Mouse (Mus musculus): ENCODE measurements around the gene Anapc4. TPM values are rescaled to one million over a fixed set of nuclear protein-coding genes. Genes with fewer than 3 reads are reported as not detected.

Anapc4 gene
- total and polyA plus RNA-seq, 3 experiments = 7.8 to 132 (median 72.5) TPM

GRCm38 (mm10) chr5:52913711-52914110 lies 79.9 kb downstream of the Anapc4 start:
- Histone ChIP-seq H3K36me3 (replicated peaks) (no peaks in the 10 kb centered on the region), H3K4me1 (ENCODE audit: insufficient read depth, low read depth, low read length) (no peaks in the 10 kb centered on the region), H3K4me3 (ENCODE audit: low read depth, low read length) (no peak overlapping the region), H3K9me3 (replicated peaks) (peaks cover 8% of the 10 kb centered on the region), H3K27me3 (ENCODE audit: insufficient read depth, low read length) (no peaks in the 10 kb centered on the region)
- no peak for TF ChIP-seq TAL1 (conservative IDR thresholded peaks at IDR 0.05; ENCODE audit: low read depth, low read length)
- no peak for DNase-seq (ENCODE audit: low spot score)
- ATAC-seq (ENCODE audit: extremely low read depth, insufficient number of reproducible peaks, low FRiP score, poor library complexity, severe bottlenecking) = no peak

GRCm38 (mm10) chr5:52916186-52916585 lies 82.4 kb downstream of the Anapc4 start:
- no peak for ATAC-seq (ENCODE audit: extremely low read depth, insufficient number of reproducible peaks, low FRiP score, poor library complexity, severe bottlenecking)
- no peaks in the 10 kb centered on the region for H3K27me3 ChIP-seq (ENCODE audit: insufficient read depth, low read length)
- TF ChIP-seq GATA1 (IDR thresholded peaks at IDR 0.05; ENCODE audit: borderline replicate concordance, low read length) (no peak), POLR2AphosphoS5 (IDR thresholded peaks at IDR 0.05; ENCODE audit: insufficient replicate concordance, low read depth, low read length) (no peak), TAL1 (conservative IDR thresholded peaks at IDR 0.05; ENCODE audit: low read depth, low read length) (no peak), CTCF (IDR thresholded peaks at IDR 0.05; ENCODE audit: low read depth, low read length) (no peak), GATA2 (IDR thresholded peaks at IDR 0.05; ENCODE audit: borderline replicate concordance, low read depth, low read length) (no peak)

More at GRCm38 (mm10) chr5:52916186-52916585, 82.4 kb downstream of the Anapc4 start:
- H3K4me3 ChIP-seq (ENCODE audit: low read depth, low read length) = no peak overlapping the region
- no peaks in the 10 kb centered on the region for H3K36me3 ChIP-seq (replicated peaks)
- H3K4me1 ChIP-seq (ENCODE audit: insufficient read depth, low read depth, low read length) = no peaks in the 10 kb centered on the region
- peaks cover 8% of the 10 kb centered on the region for H3K9me3 ChIP-seq (replicated peaks)
- DNase-seq (ENCODE audit: low spot score) = no peak

Other genes with a start within 250 kb of the Anapc4 start
- 34.5 and 39.6 TPM in 2 replicates for gene Sepsecs, start 164.3 kb upstream of the Anapc4 start, total RNA-seq (2014; fragmentation: Nextera tagmentation)
- 37.8 and 43.3 TPM in 2 replicates for gene Sepsecs, start 164.3 kb upstream of the Anapc4 start, total RNA-seq (2017)
- gene Sepsecs, start 164.3 kb upstream of the Anapc4 start, polyA plus RNA-seq (2012) = 1.5 and 1.9 TPM in 2 replicates
- gene Pi4k2b, start 92.4 kb upstream of the Anapc4 start, total RNA-seq (2014; fragmentation: Nextera tagmentation) = 38.1 and 49.1 TPM in 2 replicates
- gene Pi4k2b, start 92.4 kb upstream of the Anapc4 start, total RNA-seq (2017) = 74.7 and 79.9 TPM in 2 replicates
- gene Pi4k2b, start 92.4 kb upstream of the Anapc4 start, polyA plus RNA-seq (2012) = 22.7 and 32.5 TPM in 2 replicates
- gene Zcchc4, start 58.6 kb upstream of the Anapc4 start, total RNA-seq (2014; fragmentation: Nextera tagmentation) = 76.8 and 87.4 TPM in 2 replicates
- 48.1 and 51.1 TPM in 2 replicates for gene Zcchc4, start 58.6 kb upstream of the Anapc4 start, total RNA-seq (2017)
- gene Zcchc4, start 58.6 kb upstream of the Anapc4 start, polyA plus RNA-seq (2012) = 12.4 and 13.1 TPM in 2 replicates
- not detected in 2 replicates for gene Slc34a2, start 204.1 kb downstream of the Anapc4 start, total RNA-seq (2014; fragmentation: Nextera tagmentation)
- 0.06 and 0.11 TPM in 2 replicates for gene Slc34a2, start 204.1 kb downstream of the Anapc4 start, total RNA-seq (2017)
- gene Slc34a2, start 204.1 kb downstream of the Anapc4 start, polyA plus RNA-seq (2012) = not detected in 2 replicates

Data from G1E (cell line).